13 mouse cellular contexts compared by ENCODE assay signal in the genomic region with DNA sequence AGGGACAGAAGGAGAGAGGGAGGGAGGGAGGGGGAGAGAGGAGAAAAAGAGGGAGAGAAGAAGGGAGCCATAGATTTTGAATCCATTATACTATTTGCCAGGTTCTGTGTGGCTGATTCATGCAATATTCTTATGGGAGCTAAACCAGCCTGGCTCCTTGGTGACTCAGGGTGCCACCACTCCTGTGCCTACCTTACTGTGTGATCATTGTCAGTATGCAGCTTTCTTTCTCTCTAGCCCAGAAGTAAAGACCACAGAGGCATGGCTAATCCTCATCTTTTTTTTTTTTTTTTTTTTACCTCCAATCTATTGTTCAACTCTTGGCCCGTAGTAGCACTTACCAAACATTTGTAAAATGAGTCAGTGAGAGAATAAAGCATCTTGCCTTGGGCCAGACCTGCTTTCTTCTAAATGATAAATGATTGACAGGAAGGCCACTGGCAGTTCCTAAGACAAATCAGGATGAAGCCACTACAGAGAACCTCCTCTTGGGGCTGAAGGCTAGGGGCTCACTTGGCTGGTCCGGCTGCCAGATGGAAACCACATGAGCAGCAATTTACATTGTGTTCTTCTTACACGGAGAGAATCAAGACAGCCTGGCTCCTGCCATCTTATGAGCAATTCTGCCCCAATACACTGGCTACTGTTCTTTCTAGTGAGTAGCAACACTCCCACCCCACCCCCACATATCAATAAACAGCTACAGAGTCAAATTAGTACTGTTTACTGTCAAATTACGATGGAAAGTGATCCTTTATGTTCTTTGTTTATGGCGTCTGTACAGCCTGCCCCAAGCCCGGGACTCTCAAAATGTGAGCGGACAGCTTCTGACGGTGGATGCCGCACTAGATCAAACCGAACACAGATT.
A peak's percentile ranks its signal among the peaks of the same experiment; 100 is the strongest.
DNase-seq lines count a peak whose midpoint lies in the region; ATAC-seq and TF ChIP-seq lines count a peak whose summit lies in the region.
"Had no signal": no experiment of that assay in that cellular context is flagged by ENCODE, and none has a peak within 500 bp of the region (broad histone marks: within the 10 kb centered on the region; RNA-seq: fewer than 3 reads in every experiment).

No protein-coding gene starts in this region.

- 28% methylated on average over 10 of the region's 10 CpGs for WGBS in embryonic facial prominence, embryonic 12.5 days
- 31% methylated on average over 10 of the region's 10 CpGs for WGBS in hindbrain, postnatal 0 days

- DNase-seq in left cerebral cortex, postnatal 4 days = peak; percentile 32
- DNase-seq in left cerebral cortex, adult 8-10 months (ENCODE audit: low spot score in 2 of 2) = no peak
- DNase-seq in hindbrain, postnatal 0 days (ENCODE audit: low spot score) = peak; percentile 51
- DNase-seq in retina, postnatal 1 day = peak; percentile 27
- DNase-seq in thymus, postnatal 25 days = no peak
- no peak for DNase-seq in layer of hippocampus, adult 18-20 months (ENCODE audit: low spot score in 2 of 2)
- DNase-seq in thymus, postnatal 14 days = no peak
- DNase-seq: right cerebral cortex, adult 18-20 months had no signal

- no peaks in the 10 kb centered on the region for H3K9me3 ChIP-seq in embryonic facial prominence, embryonic 12.5 days
- H3K9me3 ChIP-seq in hindbrain, postnatal 0 days (ENCODE audit: low read length) = no peaks in the 10 kb centered on the region
- H3K9me3 ChIP-seq: heart, embryonic 12.5 days; megakaryocyte, embryonic 14.5 days had no signal

- H3K36me3 ChIP-seq in embryonic facial prominence, embryonic 12.5 days = no peaks in the 10 kb centered on the region
- H3K36me3 ChIP-seq in hindbrain, postnatal 0 days (ENCODE audit: insufficient read depth, low read length) = no peaks in the 10 kb centered on the region
- H3K36me3 ChIP-seq: heart, embryonic 12.5 days had no signal

- peak overlapping the region; percentile 78 for H3K27ac ChIP-seq in embryonic facial prominence, embryonic 12.5 days
- 0 out of 2 replicates have a peak overlapping the region, but pooled peaks have one; percentile 29 for H3K27ac ChIP-seq in hindbrain, postnatal 0 days

- H3K9ac ChIP-seq in embryonic facial prominence, embryonic 12.5 days = no peak overlapping the region
- H3K9ac ChIP-seq in hindbrain, postnatal 0 days (replicated peaks; ENCODE audit: low read length) = no peak overlapping the region
- H3K9ac ChIP-seq: heart, embryonic 12.5 days had no signal

- H3K4me1 ChIP-seq in embryonic facial prominence, embryonic 12.5 days = 0 out of 2 replicates have a peak, but pooled peaks cover 4% of the 10 kb centered on the region
- H3K4me1 ChIP-seq in hindbrain, postnatal 0 days (ENCODE audit: insufficient read depth, low read length) = no peaks in the 10 kb centered on the region
- H3K4me1 ChIP-seq: heart, embryonic 12.5 days; megakaryocyte, embryonic 14.5 days had no signal

- no peak overlapping the region for H3K4me3 ChIP-seq in embryonic facial prominence, embryonic 12.5 days
- no peak overlapping the region for H3K4me3 ChIP-seq in hindbrain, postnatal 0 days (ENCODE audit: low read length)
- H3K4me3 ChIP-seq: erythroblast, embryonic 14.5 days; heart, embryonic 12.5 days; megakaryocyte, embryonic 14.5 days had no signal

- H3K4me2 ChIP-seq in embryonic facial prominence, embryonic 12.5 days (replicated peaks) = peak overlapping the region; percentile 30
- H3K4me2 ChIP-seq in hindbrain, postnatal 0 days (ENCODE audit: low read depth, low read length) = peak overlapping the region; percentile 8; the same call in 1 of the 2 replicates
- H3K4me2 ChIP-seq: heart, embryonic 12.5 days had no signal

- no peaks in the 10 kb centered on the region for H3K27me3 ChIP-seq in embryonic facial prominence, embryonic 12.5 days
- H3K27me3 ChIP-seq in hindbrain, postnatal 0 days (ENCODE audit: insufficient read depth, low read length) = no peaks in the 10 kb centered on the region
- H3K27me3 ChIP-seq: CH12.LX; heart, embryonic 12.5 days; megakaryocyte, embryonic 14.5 days had no signal

- ATAC-seq in embryonic facial prominence, embryonic 12.5 days (ENCODE audit: insufficient number of reproducible peaks, insufficient read depth, low FRiP score, low TSS enrichment) = peak; percentile 74
- ATAC-seq in hindbrain, postnatal 0 days = peak; percentile 71

- no peak for TF ChIP-seq CTCF in hindbrain, postnatal 0 days (IDR thresholded peaks at IDR 0.05; ENCODE audit: low read depth)

- intact Hi-C loops in left cerebral cortex, postnatal 4 days (cut with DNase I) = no loop called here

Comparison
In these comparisons a context has a peak if more than half of its experiments do, and no peak if none do; other contexts are left out.
1. DNase-seq: peak in left cerebral cortex, postnatal 4 days (single experiment), hindbrain, postnatal 0 days (single experiment) and retina, postnatal 1 day (single experiment); none in left cerebral cortex, adult 8-10 months (0 of 2), thymus, postnatal 25 days (single experiment), layer of hippocampus, adult 18-20 months (0 of 2) and thymus, postnatal 14 days (single experiment).